Mouse (Mus musculus) cerebellum, adult 2 months (tissue): ENCODE results near the gene Phf12.

Source experiments
- CTCF ChIP-seq: fragments of 200-500 bp; IDR thresholded peaks from 2 replicates; pipeline ENCODE4 v1.5.1; 2011; ENCODE audit warnings: low read depth, mild to moderate bottlenecking, control low read depth, low read length, moderate library complexity, borderline replicate concordance; ENCODE audit not compliant: insufficient read depth
- POLR2A ChIP-seq: fragments of 200-500 bp; IDR thresholded peaks from 2 replicates; pipeline ENCODE4 v1.6.1; 2011; ENCODE audit warnings: low read length, control low read depth, borderline replicate concordance; ENCODE audit not compliant: insufficient read depth

- TF ChIP-seq CTCF (no peak), POLR2A (no peak)
Observed at GRCm38 (mm10) chr11:78071938-78072337, 89.4 kb downstream of the Phf12 start.
